Mouse (Mus musculus): ENCODE data around the gene Gm43064.
"Not testable (repeated sequence)": the region's sequence is repeated elsewhere in the genome, so short reads cannot be mapped to it uniquely, and the experiment has no call there.

The Gm43064 gene

DNA sequence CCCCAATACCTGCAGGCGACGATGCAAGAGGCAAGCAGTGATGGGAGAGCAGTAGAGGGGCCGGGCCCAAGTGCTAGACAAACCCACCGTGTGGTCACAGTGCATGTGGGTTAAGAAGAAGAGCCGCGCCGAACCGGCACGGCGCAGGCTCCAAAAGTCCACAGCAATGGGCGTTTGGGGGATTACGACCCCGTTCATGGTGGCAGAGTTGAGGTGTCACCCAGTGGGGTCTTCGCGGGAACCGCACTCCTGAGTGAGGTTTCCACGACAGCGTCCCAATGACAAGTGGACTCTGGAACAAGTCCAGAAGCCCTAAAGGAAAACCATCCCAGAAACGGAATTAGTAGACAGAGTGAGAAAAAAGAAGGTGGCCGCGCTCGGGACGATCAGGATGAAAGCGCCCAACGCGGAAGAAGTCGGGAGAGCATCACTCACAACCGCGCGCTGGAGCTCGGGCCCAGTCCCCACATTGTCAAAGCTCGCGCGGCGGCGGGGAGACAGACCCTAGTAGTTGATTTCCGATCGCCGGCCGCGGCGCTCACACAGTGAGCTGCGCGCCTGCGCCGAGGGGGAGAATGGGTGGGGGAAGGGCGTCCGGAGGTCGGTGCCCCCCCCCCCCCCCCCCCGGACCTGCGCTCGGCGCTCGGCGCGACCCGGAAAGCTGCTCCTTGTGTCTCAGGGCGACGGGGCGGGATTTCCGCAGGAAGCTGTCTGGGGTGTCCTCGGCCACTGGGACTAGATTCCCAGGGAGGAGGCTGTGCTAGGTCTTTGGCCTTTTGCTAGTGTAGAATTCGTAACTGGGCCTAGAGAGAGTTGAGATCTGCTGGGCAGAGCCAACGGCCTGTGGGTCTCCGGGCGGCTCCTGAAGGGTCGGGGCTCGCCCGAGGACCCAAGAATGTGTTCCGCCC is at the start of gene Gm43064, which contains the start of the genes Dclre1b and Ap4b1:
TSS of gene Gm43064 (plus strand) at position 683 of the 908 bp plus-strand sequence.
TSS of gene Dclre1b (minus strand) at position 554 of the 908 bp plus-strand sequence.
TSS of gene Ap4b1 (plus strand) at position 630 of the 908 bp plus-strand sequence.
- peak; percentile 54 to 79 for DNase-seq (ENCODE audit: low read depth in 1 of 2, low spot score in 2 of 2)

DNA sequence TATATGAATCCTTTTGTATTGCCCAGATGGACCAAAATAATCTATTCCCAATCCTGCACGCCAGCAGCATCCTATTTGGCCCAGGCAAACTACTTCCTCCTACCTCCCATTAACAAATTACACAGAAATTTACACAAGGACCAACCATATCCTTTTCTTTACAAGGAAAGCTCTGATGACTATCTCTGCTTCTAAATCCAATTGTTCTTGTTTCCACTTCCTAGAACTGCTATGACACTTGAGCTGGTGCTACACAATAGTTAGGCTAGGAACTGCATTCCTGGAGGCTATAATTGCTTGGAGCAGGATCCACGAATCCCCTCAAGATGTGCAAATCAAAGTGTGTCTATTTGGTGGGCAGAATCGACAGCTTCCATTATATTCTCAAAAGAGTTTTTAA is 42.6 kb upstream of the Gm43064 start:
- DNase-seq (ENCODE audit: low read depth in 1 of 2, low spot score in 2 of 2) = no peak

DNA sequence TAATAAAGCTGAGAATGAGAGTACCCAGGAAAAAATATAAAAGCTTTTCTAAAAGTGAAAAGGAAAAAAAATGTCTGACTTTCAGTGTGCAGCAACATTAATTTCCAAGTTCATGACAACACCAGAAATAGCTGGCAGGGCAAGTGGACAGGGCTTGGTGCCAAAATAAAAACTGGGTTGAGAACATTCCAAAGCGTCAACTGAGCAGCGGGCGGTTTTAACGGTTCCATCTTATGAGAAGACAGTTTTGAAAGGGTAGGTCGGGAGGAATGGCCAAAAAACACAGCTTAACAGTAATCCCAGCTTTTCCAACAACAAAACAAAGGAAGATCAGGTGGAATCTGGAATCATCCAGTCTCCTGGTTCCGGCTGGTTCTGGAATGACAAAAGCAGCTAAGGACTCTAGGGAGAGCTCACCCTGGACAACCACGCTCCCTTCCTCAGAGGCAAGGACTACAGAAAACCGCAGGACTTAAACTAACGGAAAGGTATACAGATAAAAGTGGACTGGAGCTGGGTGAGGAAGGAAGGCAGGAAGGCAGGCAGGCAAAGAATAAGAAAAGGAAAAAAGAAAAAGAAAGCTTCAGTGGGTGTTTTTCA is 37.7 kb upstream of the Gm43064 start:
- no peak for DNase-seq (ENCODE audit: low read depth in 1 of 2, low spot score in 2 of 2)

DNA sequence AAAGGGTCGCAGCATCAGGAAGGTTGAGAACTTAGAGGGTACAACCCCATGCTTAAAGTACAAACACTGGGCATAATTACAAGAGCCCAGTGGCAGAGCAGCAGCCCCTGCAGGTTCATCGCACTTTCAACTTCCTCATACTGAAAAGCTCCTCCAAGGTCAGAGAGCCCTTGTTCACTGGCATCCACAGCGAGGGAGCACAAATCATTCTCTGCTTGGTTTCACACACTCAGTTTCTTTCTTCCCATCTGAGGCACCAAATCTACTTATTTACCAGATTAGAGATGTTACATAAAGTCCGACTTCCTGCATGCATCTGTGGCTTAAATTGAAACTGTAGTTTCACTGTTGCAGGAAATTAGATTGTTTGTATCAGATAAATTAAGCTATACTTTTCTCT is 36.5 kb upstream of the Gm43064 start:
- no peak for DNase-seq (ENCODE audit: low read depth in 1 of 2, low spot score in 2 of 2)

DNA sequence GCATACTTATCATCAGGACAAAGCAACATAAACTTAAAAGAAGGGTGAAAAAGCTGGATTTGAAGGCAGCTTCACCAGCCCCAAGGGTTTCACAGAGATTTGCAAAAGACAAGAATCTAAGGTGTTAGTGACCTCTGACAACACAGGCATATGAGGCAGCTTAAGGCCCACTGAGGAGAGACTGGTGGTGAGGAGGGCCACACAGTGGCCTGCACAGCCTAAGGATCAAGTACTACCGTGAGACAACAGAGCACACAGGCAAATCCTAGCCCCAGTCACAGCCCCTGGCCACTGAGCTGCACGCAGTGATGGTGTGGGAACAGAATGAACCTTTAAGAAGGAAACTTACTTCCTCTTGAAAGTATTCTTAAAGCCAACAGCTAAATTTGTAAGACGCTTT is 35.9 kb upstream of the Gm43064 start:
- DNase-seq (ENCODE audit: low read depth in 1 of 2, low spot score in 2 of 2) = no peak

DNA sequence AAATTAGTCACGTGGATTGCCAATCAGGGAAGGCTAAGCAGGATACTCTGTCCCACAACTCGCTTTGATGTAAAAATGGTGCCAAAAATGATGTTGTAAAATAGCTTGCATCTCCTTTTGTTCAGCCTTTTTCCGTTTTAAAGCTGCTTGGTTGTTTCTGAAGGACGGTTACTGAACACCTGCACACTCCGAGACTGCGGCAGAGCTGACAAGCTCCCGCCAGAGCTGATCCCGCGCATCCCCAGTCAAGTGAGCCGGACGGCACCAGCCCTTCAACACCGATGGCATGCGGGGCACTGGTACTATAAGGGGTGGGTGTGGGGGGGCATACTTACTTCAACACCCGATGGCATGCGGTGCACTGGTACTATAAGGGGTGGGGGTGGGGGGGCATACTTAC is 35.4 kb upstream of the Gm43064 start:
- DNase-seq (ENCODE audit: low read depth in 1 of 2, low spot score in 2 of 2) = no peak

DNA sequence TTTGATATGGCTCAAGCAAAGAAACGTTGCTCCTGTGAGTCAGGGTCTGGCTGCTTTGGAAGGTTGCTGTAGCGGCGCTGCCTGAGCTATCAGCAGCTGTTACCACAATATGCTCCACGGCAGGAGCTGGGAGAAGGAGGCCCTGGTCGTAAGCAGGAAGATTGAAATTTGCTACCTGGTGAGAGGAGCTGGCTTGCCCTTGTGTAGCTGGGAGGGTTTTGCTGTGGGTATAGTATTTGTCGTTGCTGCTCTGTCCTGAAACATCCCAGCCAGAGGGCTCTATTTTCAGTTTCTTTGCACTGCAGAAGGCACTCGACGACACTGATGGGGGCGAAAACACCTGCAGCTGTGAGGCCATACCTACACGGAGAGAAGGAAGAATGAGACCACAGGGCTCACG is 31.4 kb upstream of the Gm43064 start:
- no peak for DNase-seq (ENCODE audit: low read depth in 1 of 2, low spot score in 2 of 2)

DNA sequence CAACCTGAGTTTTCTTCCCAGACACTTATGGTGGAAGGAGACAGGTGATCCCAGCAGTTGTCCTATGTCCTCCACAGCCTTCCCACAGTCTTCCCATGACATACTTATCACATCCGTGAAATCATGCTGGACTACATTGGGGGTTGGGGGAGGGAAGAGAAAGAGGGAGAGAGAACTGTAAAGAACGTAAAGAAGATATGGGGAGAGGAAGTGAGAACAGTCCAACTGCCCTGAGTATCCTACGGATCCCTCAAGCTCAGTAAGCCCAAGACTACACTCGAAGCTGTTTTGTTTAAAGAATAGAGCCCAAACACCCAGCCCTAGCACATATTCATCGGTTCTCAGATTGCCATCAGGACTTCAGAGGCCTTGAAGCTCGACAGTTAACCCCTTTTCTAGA is 30.7 kb upstream of the Gm43064 start:
- no peak for DNase-seq (ENCODE audit: low read depth in 1 of 2, low spot score in 2 of 2)

DNA sequence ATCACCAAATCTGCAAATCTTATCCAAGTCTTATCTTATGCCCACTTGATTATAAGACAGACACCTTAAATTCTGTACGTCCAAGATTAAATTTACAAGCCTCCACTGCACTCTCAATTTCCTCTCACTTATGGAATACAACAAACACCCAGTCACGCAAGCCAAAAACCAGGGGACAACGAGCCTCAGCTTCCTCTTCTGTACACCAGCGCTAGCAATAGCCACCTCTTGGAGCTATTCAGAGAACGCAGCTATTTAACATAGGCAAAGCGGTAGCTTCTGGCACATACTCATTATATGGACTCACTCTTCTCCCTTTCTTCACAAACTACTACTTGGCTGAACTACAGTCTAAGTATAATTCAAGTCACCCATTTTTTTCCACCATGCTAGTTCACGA is 30.2 kb upstream of the Gm43064 start:
- no peak for DNase-seq (ENCODE audit: low read depth in 1 of 2, low spot score in 2 of 2)

DNA sequence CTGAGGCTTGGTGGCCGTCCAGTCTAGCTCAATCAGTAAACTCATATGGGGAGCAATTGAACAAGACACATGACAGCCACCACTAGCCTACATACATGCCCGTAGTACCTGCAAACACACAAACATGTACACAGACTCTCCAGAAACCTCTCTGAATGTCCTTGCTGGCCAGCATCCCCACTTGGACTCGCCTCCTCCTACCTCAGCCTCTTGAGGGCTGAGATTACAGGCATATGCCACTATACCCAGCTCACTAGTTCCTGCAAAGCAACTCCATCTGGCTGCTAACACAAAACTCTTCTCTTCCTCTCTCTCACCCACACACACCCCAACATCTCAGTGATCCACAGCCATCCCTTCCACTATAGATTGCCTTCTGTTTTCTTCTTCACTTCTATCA is 29.1 kb upstream of the Gm43064 start:
- DNase-seq (ENCODE audit: low read depth in 1 of 2, low spot score in 2 of 2) = no peak

DNA sequence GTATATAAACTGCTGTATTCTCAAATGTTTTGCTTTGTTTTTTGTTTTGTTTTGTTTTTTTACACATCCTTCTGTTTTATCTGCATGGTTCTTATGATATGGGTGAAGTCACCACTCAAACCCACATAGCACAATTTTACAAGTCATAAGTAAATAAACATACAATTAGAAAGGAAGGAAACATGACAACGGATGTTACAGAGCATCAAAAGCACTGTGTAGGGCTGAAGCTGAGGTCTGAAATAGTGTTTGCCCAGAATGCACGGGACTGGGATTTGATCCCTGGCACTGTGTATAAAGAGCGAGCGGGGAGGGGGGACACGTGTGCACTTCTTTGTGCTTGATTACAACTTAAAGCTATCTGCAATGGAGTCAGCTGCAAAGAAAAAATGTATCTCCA is 28.6 kb upstream of the Gm43064 start:
- DNase-seq (ENCODE audit: low read depth in 1 of 2, low spot score in 2 of 2) = no peak

DNA sequence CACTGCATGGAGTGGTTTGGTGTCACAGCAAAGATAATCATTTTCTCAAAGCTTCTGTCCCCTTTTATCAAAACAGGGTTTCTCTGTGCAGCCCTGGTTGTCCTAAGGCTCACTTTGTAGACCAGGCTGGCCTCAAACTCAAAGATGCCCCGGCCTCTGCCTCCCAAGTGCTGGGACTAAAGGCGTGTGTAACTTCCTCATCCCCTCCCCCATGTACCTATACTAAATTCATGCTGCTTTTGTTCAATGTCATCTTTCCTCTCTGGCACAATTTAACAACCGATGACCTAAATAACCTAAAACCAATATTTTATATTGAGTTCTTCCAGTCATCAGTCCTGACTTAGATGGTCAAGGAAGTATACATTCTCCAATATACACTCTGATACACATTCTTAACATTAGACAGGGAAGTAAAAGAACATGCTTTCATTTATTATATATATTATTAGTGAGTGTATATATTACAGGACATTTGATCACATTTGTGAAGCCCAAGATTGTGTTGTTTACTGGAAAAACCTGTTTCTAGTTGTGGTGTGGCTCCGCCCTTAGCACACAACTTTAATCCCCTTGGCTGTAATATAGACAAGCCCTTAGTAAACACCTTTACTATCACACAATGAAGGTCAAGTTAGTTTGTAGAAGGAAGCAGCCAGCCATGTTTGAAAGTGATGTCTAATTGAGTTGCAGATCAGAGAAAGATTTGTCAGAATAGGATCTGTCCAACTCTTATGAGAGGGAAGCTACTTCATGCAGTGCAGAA is 26.3 kb upstream of the Gm43064 start:
- no peak for DNase-seq (ENCODE audit: low read depth in 1 of 2, low spot score in 2 of 2)

DNA sequence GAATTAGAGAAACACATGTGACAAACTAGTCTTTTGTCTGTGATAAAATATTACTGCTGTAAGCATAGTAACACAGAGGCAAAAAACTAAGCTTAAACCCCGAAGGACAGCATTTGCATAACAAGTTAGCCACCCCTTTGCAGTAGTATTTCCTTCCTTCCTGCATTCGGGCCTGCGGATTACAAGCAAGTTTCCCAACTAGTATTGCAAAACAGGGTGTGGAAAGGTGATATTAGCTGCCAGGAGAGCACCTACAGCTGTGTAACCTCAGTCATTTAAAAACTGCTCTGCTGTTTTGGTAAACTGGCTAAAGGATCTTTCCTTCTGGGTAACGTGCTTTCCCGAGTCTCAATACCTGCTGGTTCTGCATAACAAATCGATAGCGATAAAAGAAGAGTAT is 22.1 kb upstream of the Gm43064 start:
- DNase-seq (ENCODE audit: low read depth in 1 of 2, low spot score in 2 of 2) = no peak

DNA sequence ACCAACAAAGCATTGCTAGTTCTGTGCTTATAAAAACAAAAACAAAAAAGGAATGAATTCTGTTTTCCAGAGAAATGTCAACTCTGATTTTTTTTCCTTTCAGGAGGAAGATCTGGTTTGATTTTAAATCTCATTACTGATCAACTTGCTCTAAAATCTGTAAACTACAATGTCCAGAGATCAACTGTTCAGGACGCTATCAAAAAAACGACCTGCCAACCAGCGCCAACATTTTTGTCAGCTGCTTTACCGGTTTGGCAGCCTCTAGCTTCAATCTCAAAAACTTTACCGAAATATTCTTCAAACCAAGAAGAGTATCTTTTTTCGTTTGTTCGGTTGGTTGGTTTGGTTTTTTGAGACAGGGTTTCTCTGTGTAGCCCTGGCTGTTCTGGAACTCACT is 20.3 kb upstream of the Gm43064 start:
- no peak for DNase-seq (ENCODE audit: low read depth in 1 of 2, low spot score in 2 of 2)

DNA sequence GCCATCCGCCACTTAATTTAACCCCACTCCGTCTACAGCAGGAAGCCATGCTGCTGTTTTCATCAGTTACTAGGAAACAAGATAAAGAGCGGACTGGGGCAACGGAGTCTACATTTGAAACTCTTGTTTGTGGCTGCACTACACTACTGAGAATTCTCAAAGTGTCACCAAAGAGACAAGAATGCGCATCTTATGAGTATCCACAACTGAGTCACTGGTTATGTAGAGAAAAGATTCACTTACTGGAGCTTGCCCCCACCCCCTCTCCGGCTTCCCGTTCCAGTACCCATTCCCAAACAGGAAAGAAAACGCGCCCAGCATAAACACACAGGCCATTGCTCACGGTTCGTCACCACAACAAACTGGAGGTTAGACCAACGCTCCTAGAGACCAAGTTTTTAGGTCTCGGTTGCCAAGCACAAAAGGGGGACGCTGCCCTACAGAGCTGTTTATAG is 19.5 kb upstream of the Gm43064 start:
- no peak for DNase-seq (ENCODE audit: low read depth in 1 of 2, low spot score in 2 of 2)

DNA sequence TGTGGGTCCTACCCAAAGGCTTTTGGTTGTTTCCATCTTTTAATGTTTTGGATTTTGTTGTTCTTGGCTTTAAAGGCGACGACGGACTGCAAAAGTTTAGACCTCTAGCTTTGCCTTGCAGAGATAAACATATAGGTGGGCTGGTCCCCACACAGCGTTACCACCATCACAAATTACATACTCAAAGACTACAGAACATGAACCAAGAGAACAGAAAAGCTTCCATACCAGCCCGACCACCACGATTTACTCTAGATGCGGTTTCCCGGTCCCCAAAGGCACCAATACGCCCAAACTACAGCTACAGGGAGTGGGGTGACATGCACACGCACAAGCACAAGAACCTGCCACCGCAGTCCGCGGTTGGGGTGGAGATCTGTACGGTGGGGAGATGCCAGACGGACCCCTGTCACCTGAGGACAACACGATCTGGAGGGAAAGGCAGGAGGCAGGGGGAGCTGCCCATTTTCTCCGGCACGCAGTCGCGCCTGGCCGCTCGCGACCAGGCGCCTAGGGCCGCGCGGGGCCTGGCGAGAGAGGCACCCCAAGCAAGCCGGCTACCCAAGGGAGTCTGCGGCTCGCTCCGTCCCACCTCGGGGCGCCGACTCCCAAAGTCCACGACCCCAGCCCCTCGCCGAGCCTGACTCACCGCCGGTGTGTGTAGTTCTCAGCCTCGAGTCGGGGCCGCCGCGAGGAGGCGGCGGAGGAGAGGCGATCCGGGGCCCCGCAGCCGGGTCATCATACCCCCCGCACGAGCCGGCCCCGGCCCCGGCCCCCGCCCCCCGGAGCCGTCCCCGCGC is 18.8 kb upstream of the Gm43064 start:
- no peak for DNase-seq (ENCODE audit: low read depth in 1 of 2, low spot score in 2 of 2)

DNA sequence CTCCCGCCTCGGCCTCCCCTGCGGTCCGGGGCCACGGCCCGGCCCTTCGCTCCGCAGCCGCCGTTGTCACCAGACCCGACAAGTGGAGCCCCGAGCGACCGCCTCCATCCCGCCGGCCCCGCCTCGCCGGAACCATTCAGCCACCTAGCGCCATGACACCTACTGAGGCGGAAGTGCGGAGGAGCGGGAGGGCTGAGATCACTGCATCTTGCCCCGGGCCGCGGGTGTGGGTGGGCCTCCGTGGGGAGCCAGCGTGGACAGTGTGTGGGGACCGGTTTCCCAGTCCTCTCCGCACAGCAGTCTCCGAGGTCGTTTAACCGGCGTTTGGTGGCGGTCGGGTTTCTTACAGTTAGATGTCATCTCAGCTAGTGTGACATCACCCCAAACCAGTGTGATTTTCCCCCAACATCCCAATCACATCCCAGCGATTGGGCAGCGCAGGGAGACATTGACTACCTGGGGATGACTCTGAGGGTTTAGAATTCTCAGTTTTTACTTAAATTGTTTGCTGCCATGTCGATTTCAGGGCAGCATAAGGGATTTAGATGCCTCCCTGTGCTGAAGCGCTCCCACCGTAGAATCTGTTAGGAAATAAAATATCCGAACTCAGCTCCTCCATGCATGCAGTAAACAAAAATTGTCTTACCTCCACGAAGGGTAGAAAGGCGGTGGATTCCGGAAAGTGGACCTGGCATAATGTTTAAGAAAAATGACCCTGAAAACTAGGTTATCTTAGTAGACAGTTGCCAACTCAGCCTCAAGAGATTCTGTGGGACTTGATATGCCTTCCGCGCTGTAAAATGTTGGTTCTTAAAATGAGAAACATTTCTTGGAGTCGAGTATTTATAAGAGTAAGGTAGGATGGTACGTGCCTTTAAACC is 17.9 kb upstream of the Gm43064 start, which contains the start of gene Hipk1:
TSS of gene Hipk1 (minus strand) at position 334 of the 881 bp plus-strand sequence.
- DNase-seq (ENCODE audit: low read depth in 1 of 2, low spot score in 2 of 2) = peak; percentile 85 to 90

DNA sequence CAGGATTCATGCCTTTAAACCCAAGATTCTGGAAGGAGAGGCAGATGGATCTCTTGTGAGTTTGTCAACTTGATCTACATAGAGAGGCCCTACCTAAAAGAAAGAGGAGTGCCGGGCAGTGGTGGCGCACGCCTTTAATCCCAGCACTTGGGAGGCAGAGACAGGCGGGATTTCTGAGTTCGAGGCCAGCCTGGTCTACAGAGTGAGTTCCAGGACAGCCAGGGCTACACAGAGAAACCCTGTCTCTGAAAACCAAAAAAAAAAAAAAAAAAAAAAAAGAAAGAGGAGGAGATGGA is 17.3 kb upstream of the Gm43064 start:
- not testable (repeated sequence) for DNase-seq (ENCODE audit: low read depth in 1 of 2, low spot score in 2 of 2)

DNA sequence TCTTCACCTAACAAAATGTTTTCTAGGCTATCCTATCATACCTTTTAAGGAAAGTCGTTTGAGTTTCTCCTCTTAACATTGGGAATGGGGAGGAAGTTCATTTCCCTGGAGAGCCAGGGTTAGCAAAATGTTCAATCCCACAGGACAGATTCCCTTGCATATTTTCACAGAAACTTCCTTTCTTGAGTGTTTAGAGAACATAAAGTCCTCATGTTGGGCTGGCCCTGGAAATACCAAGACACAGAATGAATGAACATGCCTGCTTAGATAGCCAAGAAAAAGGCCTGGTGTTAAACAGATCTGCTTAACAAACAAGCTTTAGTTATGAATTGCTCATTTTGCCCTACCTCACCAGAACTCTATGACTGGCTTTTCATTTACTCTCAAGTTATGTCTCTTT is 16.8 kb upstream of the Gm43064 start:
- no peak for DNase-seq (ENCODE audit: low read depth in 1 of 2, low spot score in 2 of 2)

DNA sequence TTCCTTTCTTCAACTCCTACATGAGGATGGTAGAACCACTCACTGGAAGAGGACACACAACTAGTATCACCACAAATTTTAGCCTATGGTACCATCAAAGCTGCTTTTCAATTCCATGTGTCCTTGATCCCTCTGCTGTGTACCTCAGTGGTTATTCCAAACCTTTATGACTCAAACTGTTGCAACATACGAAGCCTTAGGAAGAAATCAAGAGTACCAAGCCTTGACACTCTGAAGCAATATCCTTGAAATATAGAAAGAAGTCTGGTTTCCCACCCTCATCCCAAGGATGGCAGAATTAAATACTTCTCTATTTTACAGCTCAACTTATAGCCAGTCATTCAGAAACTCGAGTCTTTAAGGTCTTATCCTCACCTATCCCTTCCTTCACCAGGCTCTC is 13.0 kb upstream of the Gm43064 start:
- DNase-seq (ENCODE audit: low read depth in 1 of 2, low spot score in 2 of 2) = no peak
